Mouse (Mus musculus) lung, postnatal 10 days (tissue): ENCODE measurements around the gene Acod1.

Source experiments
- DNase-seq: peaks from one replicate; pipeline ENCODE4 v3.0.0; 2021

The Acod1 gene

DNA sequence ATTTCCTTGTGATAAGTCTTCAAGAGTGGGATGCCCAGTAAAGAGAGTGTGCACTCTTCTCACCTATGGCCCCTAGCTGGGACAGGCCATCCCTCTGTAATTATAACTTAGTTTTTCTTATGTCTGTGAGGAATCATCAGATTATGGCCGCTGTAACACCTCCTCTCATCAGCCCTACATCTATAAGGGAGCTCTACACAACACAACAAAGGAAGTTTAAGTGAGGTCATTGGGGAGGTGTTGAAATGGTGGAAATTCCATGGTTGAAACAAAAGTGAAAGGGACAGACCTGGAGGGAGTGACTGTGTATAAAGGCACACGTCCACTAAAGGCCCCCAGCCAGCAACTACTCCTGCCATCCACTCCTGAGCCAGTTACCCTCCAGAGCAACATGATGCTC, at the start of gene Acod1:
Gene Acod1 (plus strand): TSS at position 301 of the 400 bp plus-strand sequence.
- DNase-seq = no peak

DNA sequence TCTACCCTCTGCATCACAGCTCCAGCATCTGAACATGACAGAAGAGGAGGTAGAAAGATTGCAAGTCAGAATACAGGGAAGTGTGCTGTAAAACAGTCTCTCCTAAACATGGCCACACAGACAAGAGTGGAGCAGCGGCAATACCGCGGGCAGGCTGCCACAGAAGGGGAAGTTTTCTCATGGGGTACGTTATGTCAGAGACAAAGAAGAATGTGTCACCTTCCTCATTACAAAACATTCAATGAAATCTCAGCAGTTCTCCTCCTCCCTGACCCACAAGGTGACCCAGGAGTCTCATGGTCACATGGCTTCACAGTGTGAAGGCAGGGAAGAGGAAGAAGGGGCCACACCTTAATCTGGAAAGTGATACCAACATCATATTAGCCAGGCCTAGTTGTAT, 39.0 kb upstream of the Acod1 start:
- peak; percentile 13 for DNase-seq

DNA sequence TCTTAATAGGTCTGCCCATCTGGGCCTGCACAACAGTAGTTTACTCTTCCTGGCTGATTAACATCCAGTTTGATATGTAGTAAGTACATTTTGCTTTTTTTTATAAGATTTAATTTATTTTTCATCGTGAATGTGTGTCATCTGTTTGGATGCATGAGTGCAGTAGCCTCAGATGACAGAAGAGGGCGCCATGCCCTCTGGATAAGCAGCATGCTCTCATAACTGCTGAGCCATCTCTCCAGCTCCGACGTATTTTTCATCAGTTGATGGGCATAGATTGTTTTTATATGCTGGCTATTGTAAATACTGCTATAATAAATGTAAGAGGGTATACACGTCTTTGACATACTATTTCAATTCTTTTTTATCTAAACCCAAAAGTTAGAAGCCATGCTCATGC, 35.0 kb upstream of the Acod1 start:
- DNase-seq = peak; percentile 44

DNA sequence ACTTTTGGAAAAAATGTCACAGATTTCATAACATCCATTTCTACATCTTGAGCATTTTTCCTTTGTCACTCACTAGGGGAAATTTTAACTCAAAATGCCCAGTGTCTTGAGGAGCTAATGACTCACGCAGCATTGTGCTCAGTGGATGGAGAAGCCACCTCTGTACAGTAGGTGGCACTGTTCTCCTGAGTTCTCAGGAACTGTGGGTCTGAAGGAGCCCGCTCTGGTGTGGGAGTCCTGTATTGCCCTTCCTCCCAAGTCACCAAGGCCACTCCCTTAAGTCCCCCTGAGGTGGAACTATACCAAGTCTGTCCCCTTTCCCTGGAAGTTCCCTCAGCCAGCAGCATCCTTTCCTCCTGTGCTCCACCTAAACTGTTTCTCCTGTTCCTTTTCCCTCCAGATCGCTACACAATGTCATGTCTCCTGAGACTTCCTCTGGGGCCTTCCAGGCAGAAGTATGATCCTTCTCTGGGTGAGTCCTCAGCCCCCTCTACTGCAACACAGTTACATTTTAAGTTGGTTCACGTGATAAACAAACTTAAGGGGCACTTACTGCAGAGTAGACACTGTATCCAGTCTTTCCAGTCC, 34.1 kb upstream of the Acod1 start:
- DNase-seq = peak; percentile 79

DNA sequence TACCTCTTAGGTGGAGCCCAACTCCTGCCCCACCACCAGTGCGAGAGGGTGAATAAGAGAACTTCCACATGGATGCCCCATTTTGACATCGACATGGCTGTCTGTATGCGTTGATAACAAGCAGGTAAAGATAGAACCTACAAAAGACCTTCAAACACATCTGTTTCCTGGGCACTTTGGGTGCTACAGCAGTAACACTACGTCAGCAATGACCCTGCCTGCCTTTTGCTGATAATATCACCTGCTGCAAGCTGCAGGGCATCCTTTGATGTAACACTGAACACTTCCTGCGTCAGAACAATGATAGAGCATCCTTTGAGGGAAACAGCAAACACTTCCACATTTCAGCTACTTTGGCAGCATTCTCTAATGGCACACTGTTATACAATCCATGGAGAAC, 29.8 kb upstream of the Acod1 start:
- no peak for DNase-seq

DNA sequence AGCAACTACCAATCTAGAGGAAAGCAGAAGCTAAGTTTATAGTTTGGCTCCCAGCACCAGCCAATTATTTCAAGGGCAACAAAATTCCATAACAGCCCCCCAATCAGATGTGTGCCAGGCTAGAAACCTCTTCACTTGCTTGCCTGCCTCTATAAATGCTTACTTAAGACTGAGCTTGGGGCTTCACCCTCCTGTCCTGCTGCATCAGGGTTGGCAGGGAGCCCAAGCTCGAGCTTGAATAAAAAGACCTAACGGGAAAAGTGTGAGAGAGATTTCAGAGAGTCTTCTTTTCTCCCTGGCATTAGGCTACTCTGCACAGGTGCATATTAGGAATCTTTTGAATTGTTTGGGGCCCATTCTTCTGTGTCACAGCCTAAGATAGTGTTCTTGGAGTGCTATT, 26.7 kb upstream of the Acod1 start:
- peak; percentile 12 for DNase-seq

DNA sequence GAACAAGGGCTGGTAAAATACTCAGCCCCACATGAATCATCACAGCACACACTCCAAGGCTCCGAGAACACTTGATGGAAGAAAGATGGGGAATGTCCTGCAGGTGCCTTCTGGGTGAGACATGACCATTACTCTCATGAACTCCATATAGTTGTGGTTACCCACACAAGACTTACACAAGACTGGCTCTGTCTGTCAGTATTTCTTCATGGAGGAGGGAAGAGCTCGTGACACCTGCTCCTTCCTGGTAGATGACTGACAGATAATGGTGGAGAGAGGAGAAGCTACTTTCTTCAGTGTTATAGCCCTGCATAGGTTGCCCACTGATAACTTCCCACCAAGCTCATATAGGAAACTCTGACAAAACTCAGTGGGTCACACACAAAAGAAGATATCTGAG, 17.6 kb upstream of the Acod1 start:
- no peak for DNase-seq

DNA sequence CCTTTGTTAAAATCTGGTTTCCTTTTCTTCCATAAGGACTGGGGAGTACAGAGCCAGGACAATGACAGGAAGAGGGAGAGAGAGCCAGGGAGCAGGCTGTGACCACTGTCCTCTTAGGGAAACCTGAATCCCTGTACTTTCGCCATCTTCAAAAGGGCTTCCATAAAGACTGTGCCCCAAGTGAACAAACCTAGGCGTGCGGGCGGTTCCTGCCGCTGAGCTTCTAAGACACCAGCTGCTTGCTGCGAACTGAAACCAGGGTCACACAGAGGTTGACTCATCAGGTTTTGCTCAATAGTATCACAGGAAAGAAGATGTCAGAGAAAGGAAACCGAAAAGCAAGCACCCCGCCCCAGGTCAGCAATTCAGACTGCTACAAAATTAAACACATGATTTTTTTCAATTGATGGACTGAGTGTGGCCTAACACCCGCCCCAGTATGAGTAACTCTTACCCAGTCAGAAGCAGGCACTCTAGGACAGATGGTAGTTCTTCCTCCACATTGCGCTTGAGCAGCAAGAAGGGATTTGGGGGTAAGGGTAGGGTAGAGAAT, 13.4 kb upstream of the Acod1 start:
- peak; percentile 47 for DNase-seq

DNA sequence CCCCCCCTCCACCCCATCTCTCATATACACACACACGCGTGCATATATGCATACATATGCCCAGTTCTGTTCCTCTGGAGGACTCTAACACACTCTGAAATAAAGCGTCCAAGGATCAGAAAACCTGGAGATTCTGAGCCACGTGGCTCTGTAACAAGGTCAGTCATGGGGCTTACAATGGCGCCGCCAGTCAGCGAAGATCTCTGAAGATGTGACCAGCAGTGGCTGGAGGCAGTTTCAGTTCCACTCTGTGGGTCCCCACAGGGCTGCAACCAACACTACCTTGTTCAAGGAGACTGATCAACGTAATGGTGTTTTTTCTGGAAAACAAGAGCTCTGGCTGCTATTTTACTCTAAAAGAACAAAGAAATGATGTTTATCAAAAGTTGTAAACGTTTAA, 12.7 kb upstream of the Acod1 start:
- DNase-seq = no peak

DNA sequence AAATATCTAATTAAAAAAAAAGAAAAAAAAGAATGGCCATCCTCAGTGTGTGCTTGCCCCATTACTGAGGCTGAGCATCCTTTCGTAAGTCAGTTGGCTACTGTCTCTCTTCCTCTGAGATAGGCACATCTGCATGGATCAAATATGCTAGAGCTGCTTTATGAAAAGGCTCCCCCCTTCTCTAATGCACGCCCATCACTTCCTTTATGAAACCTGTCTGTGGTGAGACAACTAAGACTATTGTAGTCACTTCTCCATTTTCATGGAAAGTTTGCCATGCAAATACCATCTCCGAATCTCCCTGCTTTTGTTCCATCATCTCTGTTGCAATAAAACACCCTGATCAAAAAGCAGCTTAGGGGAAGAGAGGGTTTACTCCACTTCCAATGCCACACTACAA, 9.8 kb upstream of the Acod1 start:
- no peak for DNase-seq

DNA sequence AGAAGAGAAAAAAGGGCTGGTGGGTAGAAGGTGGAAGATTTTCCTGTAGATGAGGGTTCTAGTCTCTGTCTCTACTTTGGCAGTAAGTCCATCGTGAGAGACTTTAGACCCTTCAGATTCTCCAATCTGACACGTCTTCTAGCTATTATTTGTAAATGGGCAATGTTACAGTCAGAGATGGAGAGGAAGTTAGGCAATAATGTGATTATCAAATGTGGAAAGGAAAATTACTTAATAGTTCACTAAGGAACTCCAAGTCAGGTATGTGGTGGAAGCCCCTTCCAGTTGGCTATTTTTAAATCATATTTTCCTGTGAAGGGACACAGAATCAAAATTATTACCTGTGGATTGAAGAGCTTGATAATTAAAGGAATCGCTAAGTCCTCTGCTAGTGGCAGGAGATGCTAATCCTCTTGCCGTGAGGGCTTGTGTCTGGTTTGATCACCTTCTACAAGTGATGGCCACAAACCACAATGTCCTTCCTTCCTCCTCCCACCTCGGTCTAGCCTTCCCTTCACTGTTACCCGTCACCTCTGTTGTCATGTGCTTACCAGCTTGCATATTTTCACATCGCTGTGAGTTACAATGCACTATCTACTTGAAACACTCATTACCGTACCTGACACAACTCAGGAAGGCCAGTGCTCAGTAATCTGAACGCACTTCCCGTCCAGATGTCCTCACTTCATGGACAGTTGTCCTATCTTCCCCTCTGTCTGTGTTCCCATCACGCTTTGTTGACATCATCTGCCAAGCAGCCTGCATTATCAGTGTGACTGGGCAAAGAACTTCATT, 1.7 kb downstream of the Acod1 start:
- no peak for DNase-seq

DNA sequence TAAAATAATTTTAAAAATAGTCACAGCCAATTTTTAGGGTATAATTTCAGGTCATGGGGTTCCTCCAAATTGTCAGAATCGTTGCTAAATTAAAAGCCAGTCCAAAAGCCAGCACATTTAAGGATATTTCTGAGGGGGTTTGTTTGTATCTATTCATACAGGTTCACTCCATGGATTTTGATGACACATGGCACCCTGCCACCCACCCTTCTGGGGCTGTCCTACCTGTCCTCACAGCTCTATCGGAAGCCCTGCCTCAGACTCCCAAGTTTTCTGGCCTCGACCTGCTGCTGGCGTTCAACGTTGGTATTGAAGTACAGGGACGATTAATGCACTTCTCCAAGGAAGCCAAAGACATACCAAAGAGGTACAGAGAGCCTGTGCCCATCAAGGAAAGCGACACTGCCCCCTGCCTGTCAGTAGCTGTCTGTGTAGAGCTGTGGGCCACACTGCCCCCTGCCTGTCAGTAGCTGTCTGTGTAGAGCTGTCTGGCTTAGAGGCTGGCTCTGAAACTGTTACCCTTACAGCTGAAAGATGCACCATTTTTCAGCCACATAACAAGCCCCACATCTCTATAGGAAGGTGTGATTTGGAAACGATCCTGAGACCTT, 4.5 kb downstream of the Acod1 start:
- DNase-seq = peak; percentile 86

DNA sequence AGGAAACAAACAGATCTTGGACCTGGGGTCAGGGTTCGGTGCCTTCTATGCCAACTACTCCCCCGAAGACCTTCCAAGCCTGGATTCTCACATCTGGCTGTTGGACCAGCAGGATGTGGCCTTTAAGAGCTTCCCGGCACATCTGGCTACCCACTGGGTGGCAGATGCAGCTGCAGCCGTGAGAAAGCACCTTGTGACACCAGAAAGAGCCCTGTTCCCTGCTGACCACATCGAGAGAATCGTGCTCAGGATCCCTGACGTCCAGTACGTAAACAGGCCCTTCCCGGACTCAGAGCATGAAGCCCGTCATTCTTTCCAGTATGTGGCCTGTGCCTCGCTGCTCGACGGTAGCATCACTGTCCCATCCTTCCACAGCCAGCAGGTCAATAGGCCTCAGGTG, 8.0 kb downstream of the Acod1 start:
- no peak for DNase-seq

DNA sequence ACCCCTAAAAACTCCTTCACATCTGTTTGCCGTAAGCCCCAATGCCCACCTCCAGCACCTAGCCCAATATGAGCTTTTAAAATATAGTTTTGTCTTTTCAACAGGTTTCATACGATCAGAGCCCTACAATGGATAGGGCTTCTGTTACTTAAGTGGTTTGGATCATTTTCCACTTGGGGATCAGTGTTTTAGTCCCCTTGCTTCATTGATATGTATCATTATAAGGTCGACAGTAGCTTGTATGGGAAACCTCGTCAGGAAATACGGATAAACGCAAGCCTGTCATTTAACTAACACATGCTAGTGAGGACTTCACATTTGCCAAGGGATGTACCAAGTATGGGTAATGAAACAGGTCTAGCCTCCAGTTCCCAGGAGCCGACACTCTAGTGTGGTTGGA, 9.8 kb downstream of the Acod1 start:
- no peak for DNase-seq

DNA sequence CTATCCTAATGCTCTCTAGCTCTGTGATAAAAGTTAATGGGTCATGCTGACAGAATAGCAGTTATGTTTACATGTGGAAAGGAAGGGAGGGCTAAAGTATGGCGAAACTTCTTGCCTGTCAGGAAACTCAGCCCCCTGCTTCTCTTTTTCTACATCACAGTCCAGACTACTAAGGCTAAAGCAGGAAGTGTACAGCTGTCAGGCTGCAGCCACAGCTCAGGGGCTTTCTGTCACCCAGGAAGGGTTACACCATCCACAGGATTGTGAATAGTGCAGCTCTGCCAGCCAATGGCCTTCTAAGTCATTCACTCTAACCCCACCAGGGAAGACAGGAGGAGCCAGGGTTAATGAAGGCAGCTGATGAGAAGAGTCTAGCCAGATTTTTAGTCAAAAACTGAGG, 12.2 kb downstream of the Acod1 start:
- peak; percentile 60 for DNase-seq

DNA sequence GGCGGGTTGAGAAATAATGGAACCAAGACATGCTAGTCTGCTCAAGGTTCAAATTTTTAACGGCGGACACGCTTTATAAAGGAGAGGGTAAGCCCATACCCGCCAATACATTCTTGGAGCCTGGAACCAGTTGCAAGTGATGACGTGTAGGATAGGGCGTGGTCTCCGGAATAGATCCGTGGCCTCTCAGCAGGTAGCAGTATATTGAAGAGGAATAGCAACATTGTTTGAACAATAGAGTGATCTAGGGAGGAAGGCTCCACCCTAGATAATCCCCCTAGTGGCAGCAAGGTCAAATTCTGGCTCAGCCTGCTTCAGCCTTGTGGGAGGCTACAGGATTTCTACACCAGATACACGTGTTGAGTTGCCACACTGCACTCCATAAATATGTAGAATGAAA, 12.7 kb downstream of the Acod1 start:
- DNase-seq = peak; percentile 9

DNA sequence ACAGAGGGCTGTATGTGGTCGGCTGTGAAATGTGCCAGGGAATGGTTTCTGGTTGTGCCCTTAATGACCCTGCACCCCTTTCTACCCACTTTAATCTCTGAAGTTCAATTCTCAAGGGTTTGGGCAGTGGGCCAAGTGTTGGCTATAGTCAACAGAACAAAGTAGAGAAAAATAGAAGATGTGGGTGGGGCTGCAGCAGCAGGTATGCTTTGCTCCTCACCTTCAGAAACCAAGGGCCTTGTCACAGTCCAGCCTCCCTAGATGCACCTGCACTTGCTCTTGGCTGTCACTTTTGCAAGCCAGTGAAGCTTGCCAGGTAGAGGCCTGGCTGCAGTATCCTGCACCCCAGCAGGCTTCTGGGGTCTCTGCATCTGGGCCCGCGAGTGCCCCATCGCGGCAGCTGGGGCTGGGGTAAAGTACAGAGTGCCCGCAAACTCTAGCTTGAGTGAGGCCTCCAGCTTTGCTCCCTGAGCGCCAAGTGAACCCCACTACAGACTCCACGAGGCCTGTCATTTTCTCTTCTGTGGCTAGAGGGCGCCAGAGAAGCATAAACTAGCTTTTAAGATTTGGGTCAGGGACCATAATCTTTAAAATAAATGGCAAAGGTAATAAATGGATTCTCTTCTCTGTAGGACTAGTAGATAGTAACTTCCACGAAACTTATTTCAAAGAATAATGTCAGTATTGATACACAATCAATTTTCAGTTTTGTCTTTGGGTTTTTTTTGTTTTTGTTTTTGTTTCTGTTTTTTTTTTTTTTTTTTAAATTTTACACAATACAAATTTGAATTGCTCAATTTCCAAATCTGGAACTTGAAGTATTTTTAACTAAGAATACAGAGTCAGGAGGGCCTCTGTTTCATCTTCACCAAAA, 18.8 kb downstream of the Acod1 start:
- peak; percentile 84 for DNase-seq

DNA sequence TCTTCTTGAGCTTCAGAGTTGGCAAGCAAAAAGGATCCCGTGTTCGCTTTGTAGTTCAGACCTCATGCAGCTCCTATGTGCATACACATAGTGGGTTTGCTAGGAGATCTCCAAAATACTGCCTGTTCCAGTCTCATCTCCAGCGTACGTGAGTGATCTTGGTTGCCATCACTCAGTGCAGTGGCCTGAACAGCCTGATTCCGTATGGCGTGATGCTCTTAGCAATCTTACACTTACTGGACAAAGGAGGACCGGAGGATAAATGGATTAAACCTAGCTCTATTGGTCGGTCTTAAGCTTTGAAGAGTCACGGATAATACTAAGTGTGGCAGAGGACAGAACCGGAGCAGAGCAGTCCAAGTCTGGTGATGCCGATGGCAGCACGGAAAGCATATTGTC, 22.7 kb downstream of the Acod1 start:
- no peak for DNase-seq

DNA sequence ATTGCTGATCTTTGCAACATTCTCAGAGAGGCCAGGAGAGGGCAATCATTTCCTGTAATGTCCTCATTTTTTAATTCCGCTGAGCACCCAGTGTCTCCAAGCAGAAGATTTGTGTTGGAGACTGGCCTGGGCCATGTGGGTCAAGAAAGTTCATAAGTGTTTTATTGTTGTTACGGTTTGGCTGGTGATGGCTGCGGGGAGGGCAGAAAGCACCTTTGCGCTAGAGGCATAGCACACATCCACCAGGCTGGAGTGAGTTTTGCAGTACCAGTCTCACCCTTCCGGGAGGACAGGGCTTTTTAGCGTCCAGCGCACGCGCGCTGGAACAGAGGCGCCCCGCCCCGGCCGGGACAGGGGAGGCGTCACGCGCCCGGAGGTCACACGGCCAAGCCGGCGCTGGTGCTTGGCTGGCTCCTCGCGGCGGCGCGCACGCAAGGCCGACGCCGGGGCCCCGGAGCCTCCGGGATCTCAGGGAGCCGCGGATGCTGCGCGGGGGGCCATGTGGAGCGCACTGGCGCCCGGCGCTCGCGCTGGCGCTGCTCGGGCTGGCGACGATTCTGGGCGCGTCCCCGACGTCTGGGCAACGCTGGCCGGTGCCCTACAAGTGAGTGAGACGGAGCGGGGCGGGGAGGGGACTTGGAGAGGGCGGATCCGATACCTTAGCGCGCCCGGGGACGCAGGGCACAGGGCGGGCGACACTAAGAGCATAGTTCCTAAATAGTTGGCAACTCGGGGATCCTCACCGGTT, 23.3 kb downstream of the Acod1 start, which contains the start of gene Cln5:
Gene Cln5 (plus strand): TSS at position 353 of the 748 bp plus-strand sequence.
- peak; percentile 97 for DNase-seq

DNA sequence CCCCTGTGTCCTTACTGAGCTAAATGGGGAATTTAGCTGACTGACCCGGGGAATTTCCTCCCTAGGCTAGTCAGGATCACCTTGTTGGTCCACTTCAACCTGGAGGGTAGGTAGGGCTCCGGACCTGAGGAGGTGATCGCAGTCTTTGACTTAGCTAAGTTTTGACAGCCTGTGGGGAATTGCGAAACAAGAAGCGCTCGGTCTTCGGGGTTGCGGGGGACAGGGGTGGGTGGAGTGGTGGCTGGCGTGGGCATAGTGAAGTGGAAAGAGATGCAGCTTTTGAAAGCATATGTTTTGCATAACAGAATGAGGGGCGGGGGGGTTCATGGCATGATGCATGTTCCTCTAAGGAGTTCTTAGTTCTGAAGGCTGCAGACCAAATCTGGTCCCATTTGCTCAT, 24.0 kb downstream of the Acod1 start:
- DNase-seq = peak; percentile 33

DNA sequence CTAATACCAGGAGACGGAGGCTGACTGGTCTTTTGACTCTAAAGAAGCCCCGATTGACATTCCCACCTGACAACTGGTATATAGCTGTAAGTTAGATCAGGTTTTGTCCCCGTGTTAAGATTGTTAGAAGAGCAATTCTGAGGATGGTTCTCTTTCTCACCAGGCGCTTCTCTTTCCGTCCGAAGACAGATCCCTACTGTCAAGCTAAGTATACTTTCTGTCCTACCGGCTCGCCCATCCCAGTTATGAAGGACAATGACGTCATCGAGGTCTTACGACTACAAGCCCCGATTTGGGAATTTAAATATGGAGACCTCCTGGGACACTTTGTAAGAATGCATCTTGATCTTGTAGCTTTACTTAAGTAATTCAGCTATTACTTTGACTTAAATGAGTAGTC, 24.7 kb downstream of the Acod1 start:
- no peak for DNase-seq

DNA sequence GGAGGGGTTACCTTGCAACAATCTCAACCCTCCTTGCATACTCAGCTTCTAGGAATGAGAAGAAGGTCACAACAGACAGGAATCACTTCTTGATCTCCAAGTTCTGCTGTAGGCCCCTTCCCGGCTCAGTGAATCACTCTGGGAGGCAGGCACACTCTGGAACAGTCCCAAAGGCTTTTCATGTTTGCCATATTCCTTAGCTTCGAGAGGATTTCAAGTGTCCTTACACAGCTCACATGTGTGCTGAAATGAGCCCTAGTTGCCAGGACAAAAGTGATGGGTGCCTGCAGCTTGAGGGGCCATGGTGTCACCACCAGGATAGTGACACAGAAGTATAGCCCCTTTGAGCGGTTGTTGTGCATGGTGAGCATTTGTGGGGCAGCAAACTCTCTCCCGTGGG, 26.0 kb downstream of the Acod1 start:
- DNase-seq = peak; percentile 27
